Mouse (Mus musculus) right cerebral cortex, postnatal 4 days (tissue): ENCODE measurements around the gene Gm21936.
"Not testable (repeated sequence)": the region's sequence is repeated elsewhere in the genome, so short reads cannot be mapped to it uniquely, and the experiment has no call there.

ENCODE experiments used
- DNase-seq: peaks from one replicate; pipeline ENCODE4 v3.0.0-alpha.2; 2022

Gene Gm21936

DNA sequence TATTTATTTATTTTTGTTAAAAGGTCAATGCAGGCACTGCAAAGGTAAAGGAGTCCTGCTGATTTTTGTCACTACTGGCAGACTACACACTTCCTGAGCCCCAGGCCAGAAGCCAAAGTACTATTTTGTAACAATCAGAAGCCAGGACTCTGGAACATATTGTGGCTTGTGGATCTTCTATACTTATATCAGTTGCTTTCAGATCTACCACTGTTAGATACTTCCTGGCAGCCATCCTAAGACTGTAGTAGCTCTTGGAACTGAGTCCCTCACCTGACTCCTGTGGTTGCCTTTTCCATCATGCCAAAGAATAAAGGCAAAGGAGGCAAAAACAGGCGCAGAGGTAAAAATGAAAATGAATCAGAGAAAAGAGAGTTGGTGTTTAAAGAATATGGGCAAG is at the start of gene Gm21936:
Gm21936 (plus strand) TSS at position 301 of the 400 bp plus-strand sequence.
- not testable (repeated sequence) for DNase-seq

DNA sequence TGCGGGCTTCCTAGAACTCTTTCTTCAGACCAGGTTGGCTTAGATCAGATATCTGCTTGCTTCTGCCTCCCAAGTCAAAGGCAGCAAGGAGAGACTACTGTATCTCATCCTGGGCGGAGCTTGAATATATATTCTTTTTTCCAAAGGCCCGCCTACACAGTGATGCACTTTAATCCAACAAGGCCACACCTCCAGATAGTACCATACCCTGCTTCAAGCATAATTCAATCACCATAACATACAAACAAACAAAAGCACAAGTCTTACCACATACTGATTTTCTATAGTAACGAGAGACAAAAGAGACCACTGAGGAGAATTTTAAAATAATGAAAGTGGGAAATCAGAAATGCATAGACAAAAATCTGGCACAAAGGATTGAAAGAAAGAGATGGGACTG is 19.7 kb upstream of the Gm21936 start, which contains the start of gene Gm21319:
Gm21319 (minus strand) TSS at position 101 of the 400 bp plus-strand sequence.
- DNase-seq = not testable (repeated sequence)

DNA sequence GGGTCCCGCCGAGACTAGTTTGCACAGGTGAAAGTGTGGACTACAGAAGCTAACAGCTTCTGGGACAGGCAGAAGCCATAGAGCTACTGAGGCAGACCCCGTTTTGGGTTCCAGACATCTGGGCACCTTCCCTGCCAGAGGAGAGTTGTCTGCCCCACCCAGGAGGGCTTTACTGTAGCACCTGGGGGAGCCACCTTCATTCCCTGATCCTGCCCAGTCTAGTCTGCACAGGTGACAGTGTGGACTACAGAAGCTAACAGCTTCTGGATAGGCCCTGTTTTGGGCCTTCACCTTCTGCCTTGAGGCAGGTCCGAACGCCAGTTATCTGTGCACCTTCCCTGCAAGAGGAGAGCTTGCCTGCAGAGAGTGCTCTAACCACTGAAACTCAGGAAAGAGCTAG is 2.7 kb downstream of the Gm21936 start:
- not testable (repeated sequence) for DNase-seq

DNA sequence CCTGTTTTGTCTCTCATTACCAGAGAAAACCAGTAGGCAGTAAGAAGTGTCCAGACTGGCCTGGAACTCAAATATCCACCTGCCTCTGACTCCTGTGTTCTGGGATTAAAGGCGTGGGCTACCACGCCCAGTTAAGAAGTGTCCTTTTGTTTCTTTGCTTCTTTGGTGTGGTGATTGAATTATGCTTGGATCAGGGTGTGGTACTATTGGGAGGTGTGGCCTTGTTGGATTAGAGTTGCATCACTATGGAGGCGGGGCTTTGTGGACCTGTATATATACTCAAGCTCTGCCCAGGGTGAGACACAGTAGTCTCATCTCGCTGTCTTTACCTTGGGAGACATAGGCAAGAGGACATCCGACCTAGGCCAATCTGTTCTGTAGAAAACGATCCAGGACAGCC is 21.0 kb downstream of the Gm21936 start, which contains the start of gene BB287469:
BB287469 (plus strand) TSS at position 301 of the 400 bp plus-strand sequence.
- not testable (repeated sequence) for DNase-seq

DNA sequence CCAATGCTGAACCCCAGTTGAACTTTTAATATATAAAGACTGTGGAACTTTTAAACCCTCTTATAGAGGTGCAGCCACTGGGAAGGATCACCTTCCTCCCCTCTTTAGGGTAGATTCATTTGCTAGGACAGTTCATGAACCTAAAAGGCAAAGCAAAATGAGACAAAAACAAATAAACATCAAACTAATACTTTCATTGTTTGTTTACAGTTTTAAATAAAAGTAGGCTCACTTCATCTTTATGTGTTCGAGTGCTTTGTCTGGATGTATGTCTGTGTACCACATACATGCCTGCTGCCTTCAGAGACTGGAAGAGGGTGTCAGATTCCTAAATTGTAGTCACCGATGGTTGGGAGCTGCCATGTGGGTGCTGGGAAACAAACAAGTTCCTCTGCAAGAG is 46.9 kb downstream of the Gm21936 start, which contains the start of gene Gm2001:
Gm2001 (minus strand) TSS at position 101 of the 400 bp plus-strand sequence.
- DNase-seq = not testable (repeated sequence)
